Mouse (Mus musculus) testis, adult 2 months (tissue): ENCODE measurements around the gene Smarca4.

Experiments used
- CTCF ChIP-seq: fragments of 200-500 bp; IDR thresholded peaks from 2 replicates; pipeline ENCODE4 v1.5.1; 2012; ENCODE audit warnings: low read depth, mild to moderate bottlenecking, inconsistent platforms, low read length, moderate library complexity; ENCODE audit not compliant: control insufficient read depth, insufficient read depth, insufficient replicate concordance
- POLR2A ChIP-seq: fragments of 200-500 bp; IDR thresholded peaks from 2 replicates; pipeline ENCODE4 v1.6.1; 2012; ENCODE audit warnings: low read depth, mild to moderate bottlenecking, inconsistent platforms, low read length, moderate library complexity; ENCODE audit not compliant: control insufficient read depth

DNA sequence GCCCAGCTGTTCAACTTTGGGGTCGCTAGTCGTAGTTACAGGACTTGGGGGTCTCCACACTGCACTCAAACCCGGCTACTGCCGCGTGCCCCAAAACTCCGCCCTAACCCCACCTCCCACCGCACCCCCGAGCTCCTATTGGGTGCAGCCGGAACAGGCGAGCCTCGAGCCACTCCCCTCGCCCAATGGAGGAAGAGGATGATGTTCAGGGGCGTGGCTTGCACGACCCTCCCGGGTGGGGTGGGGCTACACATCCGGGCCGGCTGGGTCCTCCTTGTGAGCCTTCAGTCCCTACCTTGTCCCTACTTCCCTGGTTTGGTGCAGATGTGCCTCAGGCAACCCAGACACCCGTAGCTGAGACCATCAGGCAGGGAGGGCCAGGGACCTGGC is 108.2 kb downstream of the Smarca4 start:
- TF ChIP-seq POLR2A, result no peak
- no peak for TF ChIP-seq CTCF
